Mouse (Mus musculus) kidney, embryonic 16.5 days (tissue): ENCODE data around the gene D330020A13Rik. TPM values are rescaled to one million over a fixed set of nuclear protein-coding genes. Genes with fewer than 3 reads are reported as not detected.

Experiments
- ATAC-seq: fragments of 200-750 bp; cut with Nextera tagmentation; 2 replicates; pipeline ENCODE4 v1.8.0; 2017; ENCODE audit warnings: moderate TSS enrichment; ENCODE audit not compliant: low FRiP score, low TSS enrichment
- H3K27ac ChIP-seq: fragments of 300-500 bp; sonication (generic); 2 replicates; pipeline ENCODE4 v1.5.1; 2014; ENCODE audit warnings: low read length
- H3K27me3 ChIP-seq: fragments of 300-500 bp; sonication (generic); 2 replicates; pipeline ENCODE4 v1.6.1; 2014; ENCODE audit warnings: low read length, control low read depth, mixed read lengths; ENCODE audit not compliant: insufficient read depth
- H3K36me3 ChIP-seq: fragments of 300-500 bp; sonication (generic); 2 replicates; pipeline ENCODE4 v1.6.1; 2014; ENCODE audit warnings: low read length, control low read depth, mixed read lengths; ENCODE audit not compliant: insufficient read depth
- H3K4me1 ChIP-seq: fragments of 300-500 bp; sonication (generic); 2 replicates; pipeline ENCODE4 v1.6.1; 2014; ENCODE audit warnings: low read length, control low read depth, mixed read lengths; ENCODE audit not compliant: insufficient read depth
- H3K4me2 ChIP-seq: fragments of 300-500 bp; sonication (generic); replicated peaks from 2 replicates; pipeline ENCODE4 v1.6.1; 2014; ENCODE audit warnings: low read depth, low read length
- H3K4me3 ChIP-seq: fragments of 300-500 bp; sonication (generic); 2 replicates; pipeline ENCODE4 v1.5.1; 2014; ENCODE audit warnings: mild to moderate bottlenecking, low read length
- H3K9ac ChIP-seq: fragments of 300-500 bp; sonication (generic); replicated peaks from 2 replicates; pipeline ENCODE4 v1.6.1; 2014; ENCODE audit warnings: low read length
- H3K9me3 ChIP-seq: fragments of 300-500 bp; sonication (generic); 2 replicates; pipeline ENCODE4 v1.6.1; 2016; ENCODE audit warnings: low read length, control low read depth
- WGBS: fragments of 180-500 bp; shearing (Covaris S2); extraction: QIAGEN DNeasy Blood & Tissue Kit; methylation state at CpG from one replicate; pipeline ENCODE4 v1.1.7; 2014; 5-methylcytosine and 5-hydroxymethylcytosine counted together
- polyA plus RNA-seq: library from polyadenylated mRNA; unstranded; fragments of >200 nt; fragmentation: Nextera tagmentation; extraction: Ambion mirVana; gene quantifications from 2 replicates; pipeline ENCODE4 v1.2.1, GENCODE M21; 2015

D330020A13Rik gene
- polyA plus RNA-seq, 1 experiment from 2014 or later, result 0.65 TPM

- 74% methylated on average over 11 of the region's 11 CpGs for WGBS
- H3K4me2 ChIP-seq, result no peak overlapping the region
- no peaks in the 10 kb centered on the region for H3K27me3 ChIP-seq
- H3K4me3 ChIP-seq, result no peak overlapping the region
- no peaks in the 10 kb centered on the region for H3K9me3 ChIP-seq
- H3K27ac ChIP-seq, result no peak overlapping the region
- no peak overlapping the region for H3K9ac ChIP-seq
- no peak for ATAC-seq
- H3K36me3 ChIP-seq, result no peaks in the 10 kb centered on the region
- no peaks in the 10 kb centered on the region for H3K4me1 ChIP-seq
Observed at GRCm38 (mm10) chr6:120318303-120318940, 24.3 kb downstream of the D330020A13Rik start.

- Histone ChIP-seq H3K36me3 (no peaks in the 10 kb centered on the region), H3K4me1 (no peaks in the 10 kb centered on the region), H3K4me2 (no peak overlapping the region), H3K27me3 (no peaks in the 10 kb centered on the region), H3K9me3 (no peaks in the 10 kb centered on the region), H3K9ac (no peak overlapping the region), H3K27ac (no peak overlapping the region), H3K4me3 (no peak overlapping the region)
- no peak for ATAC-seq
- 91% methylated on average over 9 of the region's 9 CpGs for WGBS
Observed at GRCm38 (mm10) chr6:120319129-120319528, 25.0 kb downstream of the D330020A13Rik start.

- Histone ChIP-seq H3K27me3 (no peaks in the 10 kb centered on the region), H3K4me2 (no peak overlapping the region), H3K9ac (no peak overlapping the region), H3K4me3 (no peak overlapping the region), H3K36me3 (no peaks in the 10 kb centered on the region; the same call in 1 of the 2 replicates), H3K9me3 (no peaks in the 10 kb centered on the region), H3K4me1 (no peaks in the 10 kb centered on the region), H3K27ac (no peak overlapping the region)
- 71% methylated on average over 2 of the region's 2 CpGs for WGBS
- no peak for ATAC-seq
Observed at GRCm38 (mm10) chr6:120320369-120320768, 26.2 kb downstream of the D330020A13Rik start.

GRCm38 (mm10) chr6:120324295-120324927, 30.2 kb downstream of the D330020A13Rik start:
- Histone ChIP-seq H3K4me1 (no peaks in the 10 kb centered on the region), H3K27ac (no peak overlapping the region), H3K9me3 (no peaks in the 10 kb centered on the region), H3K9ac (no peak overlapping the region), H3K4me2 (no peak overlapping the region), H3K27me3 (no peaks in the 10 kb centered on the region), H3K4me3 (no peak overlapping the region), H3K36me3 (peaks cover 11% of the 10 kb centered on the region)
- no peak for ATAC-seq
- WGBS, result 32% methylated on average over 6 of the region's 6 CpGs

GRCm38 (mm10) chr6:120332351-120332750, 38.2 kb downstream of the D330020A13Rik start:
- Histone ChIP-seq H3K36me3 (peaks cover 66% of the 10 kb centered on the region), H3K4me3 (no peak overlapping the region)
- 82% methylated on average over 2 of the region's 2 CpGs for WGBS

GRCm38 (mm10) chr6:120343992-120344391, 49.8 kb downstream of the D330020A13Rik start:
- H3K9me3 ChIP-seq, result no peaks in the 10 kb centered on the region
- no peak overlapping the region for H3K9ac ChIP-seq
- no peak overlapping the region for H3K4me3 ChIP-seq
- WGBS, result 56% methylated on average over 1 of the region's 1 CpGs
- peaks cover 46% of the 10 kb centered on the region for H3K36me3 ChIP-seq
- H3K27ac ChIP-seq, result no peak overlapping the region
- no peak for ATAC-seq
- H3K4me2 ChIP-seq, result no peak overlapping the region
- no peaks in the 10 kb centered on the region for H3K4me1 ChIP-seq
- H3K27me3 ChIP-seq, result no peaks in the 10 kb centered on the region

More at GRCm38 (mm10) chr6:120332351-120332750, 38.2 kb downstream of the D330020A13Rik start:
- Histone ChIP-seq H3K9me3 (no peaks in the 10 kb centered on the region), H3K9ac (no peak overlapping the region), H3K27me3 (no peaks in the 10 kb centered on the region), H3K4me2 (no peak overlapping the region), H3K4me1 (no peaks in the 10 kb centered on the region), H3K27ac (no peak overlapping the region)
- ATAC-seq, result no peak

Other genes with a start within 250 kb of the D330020A13Rik start
- 0.19 TPM in 1 of 2 replicates, not detected in the other for gene Ninj2, start 201.0 kb upstream of the D330020A13Rik start, polyA plus RNA-seq
- 2.4 and 2.6 TPM in 2 replicates for gene B4galnt3, start 195 bp downstream of the D330020A13Rik start, polyA plus RNA-seq
- gene Kdm5a, start 69.8 kb downstream of the D330020A13Rik start, polyA plus RNA-seq, result 44.8 and 54.4 TPM in 2 replicates
- 25.5 and 25.8 TPM in 2 replicates for gene Ccdc77, start 70.0 kb downstream of the D330020A13Rik start, polyA plus RNA-seq
- gene Il17ra, start 168.9 kb downstream of the D330020A13Rik start, polyA plus RNA-seq, result 4.6 and 5.1 TPM in 2 replicates
- gene Tmem121b, start 199.4 kb downstream of the D330020A13Rik start, polyA plus RNA-seq, result 0.04 TPM in 2 replicates
- gene Hdhd5, start 237.0 kb downstream of the D330020A13Rik start, polyA plus RNA-seq, result 22.1 and 23.6 TPM in 2 replicates